Mouse (Mus musculus) gastrocnemius, postnatal 36 days (tissue): ENCODE measurements at regions not wholly inside any gene's neighbourhood (a gene's known extent, or its start where the extent isn't known, plus 50 kb on each side); places are given as distances from the start of the nearest gene placed in this dataset.

ENCODE experiments used
- DNase-seq, 2 experiments: peaks; one replicate each; pipeline ENCODE4 v3.0.0; 2022
- intact Hi-C: fragments of 180-260 bp; cut with DNase I; formaldehyde crosslinking; loops from one replicate; pipeline ENCODE4 v1.15.1; 2025

DNA sequence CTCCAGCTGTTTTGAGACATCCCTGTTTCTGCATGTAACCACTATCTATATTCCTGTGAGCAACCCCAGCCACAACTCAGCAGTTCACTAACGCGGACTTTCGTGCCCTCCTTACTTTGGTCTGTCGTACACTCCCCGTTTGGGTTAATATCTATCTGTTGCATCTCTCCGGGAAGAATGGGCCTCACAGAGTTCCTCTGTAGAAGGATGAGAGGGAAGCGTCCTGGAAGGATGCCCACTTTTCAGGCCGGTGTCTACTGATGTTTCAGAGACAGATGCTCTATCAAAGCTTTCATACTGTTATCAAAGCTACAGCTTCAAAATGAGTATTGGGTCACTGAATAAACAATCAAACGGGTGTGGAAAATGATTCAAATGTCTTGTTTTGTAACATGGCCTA, 487.4 kb downstream of the Trim52 start:
- intact Hi-C loops: no loop called here
- no peak for DNase-seq

DNA sequence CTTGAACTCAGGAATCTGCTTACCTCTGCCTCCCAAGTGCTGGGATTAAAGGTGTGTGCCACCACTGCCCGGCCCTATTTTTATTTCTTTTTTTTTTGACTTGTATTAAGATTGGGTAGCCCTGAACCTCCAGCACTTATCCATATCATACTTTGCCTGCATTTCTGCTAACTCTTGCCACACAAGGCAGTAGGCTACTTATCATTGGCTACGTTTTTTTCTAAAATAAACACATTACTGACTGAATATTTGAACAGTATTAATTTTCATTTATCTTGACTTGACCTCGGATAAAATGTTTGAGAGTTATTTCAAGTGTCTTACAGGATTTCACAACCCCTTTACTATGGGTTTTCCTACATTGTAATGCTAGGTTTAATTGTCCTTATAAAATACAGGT, 488.0 kb downstream of the Trim52 start:
- intact Hi-C loops: no loop called here
- DNase-seq: no peak

DNA sequence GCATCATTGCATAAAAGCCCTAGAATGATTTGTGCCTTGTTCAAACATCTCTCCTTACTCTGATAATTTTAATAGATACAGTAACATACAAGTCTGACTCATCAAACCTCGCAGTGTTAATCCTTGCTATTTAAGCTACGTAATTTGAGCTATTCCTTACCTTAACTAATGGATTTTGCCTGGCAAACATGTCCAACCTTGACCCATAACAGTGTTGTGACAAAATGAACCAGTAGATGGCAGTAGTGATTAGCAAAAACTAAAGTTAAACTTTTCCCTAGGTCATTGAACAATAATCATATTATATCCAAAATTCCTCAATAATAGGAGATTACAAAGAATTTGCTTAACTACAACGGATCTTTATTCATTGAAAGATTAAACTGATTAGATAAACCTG, 501.0 kb downstream of the Trim52 start:
- no peak for DNase-seq
- intact Hi-C loops: no loop called here

DNA sequence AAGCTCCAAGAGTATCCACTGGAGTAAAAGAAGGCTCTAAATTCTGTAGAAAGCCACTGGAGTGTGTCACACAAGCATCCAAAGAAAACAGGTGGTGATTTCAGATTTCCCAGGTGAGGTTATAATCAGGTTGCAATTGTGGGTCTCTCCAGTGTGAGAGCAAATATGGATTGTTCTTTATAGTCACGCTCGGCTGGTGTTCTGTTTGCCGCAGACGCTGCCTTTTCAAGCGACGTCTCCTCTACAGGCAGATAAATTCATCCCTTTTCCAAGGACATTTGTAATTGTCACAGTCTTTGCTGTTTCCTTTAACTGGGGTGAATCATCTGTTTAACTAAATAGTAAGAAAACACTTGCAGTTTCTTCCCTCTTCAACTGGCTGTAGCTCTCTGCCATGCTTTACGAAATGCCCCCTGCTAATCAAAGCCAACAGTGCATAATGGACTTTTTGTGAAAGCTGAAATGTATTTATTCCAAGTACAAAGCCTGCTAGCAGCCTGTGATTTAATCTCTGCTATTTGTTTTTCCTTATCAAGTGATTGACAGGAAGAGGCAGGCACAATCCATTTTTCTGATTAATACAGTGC, 502.4 kb downstream of the Trim52 start:
- intact Hi-C loops: no loop called here
- no peak for DNase-seq
